17 mouse cellular contexts compared by ENCODE assay signal in genomic region chr6:98995681-98996080, GRCm38 (mm10).
"Had no signal": no experiment of that assay in that cellular context is flagged by ENCODE, and none has a peak within 500 bp of the region (broad histone marks: within the 10 kb centered on the region; RNA-seq: fewer than 3 reads in every experiment).

No protein-coding gene starts in this region.

- ATAC-seq: midbrain, embryonic 16.5 days had no signal

- H3K27ac ChIP-seq: neural tube, embryonic 15.5 days; stomach, embryonic 15.5 days; stomach, postnatal 0 days had no signal

- DNase-seq: lung, adult 18-20 months; lung, embryonic 14.5 days; lung, postnatal 10 days; lung, postnatal 4 days; midbrain, embryonic 14.5 days; right cerebral cortex, postnatal 14 days; thymus, adult 2 months; thymus, postnatal 25 days; thymus, postnatal 4 days had no signal

- H3K4me2 ChIP-seq: lung, embryonic 14.5 days; midbrain, embryonic 12.5 days; neural tube, embryonic 13.5 days; neural tube, embryonic 15.5 days; stomach, embryonic 15.5 days had no signal

- H3K27me3 ChIP-seq: midbrain, embryonic 12.5 days; neural tube, embryonic 13.5 days; neural tube, embryonic 15.5 days; stomach, embryonic 15.5 days had no signal

- H3K9me3 ChIP-seq: midbrain, embryonic 10.5 days; midbrain, embryonic 12.5 days; neural tube, embryonic 13.5 days; neural tube, embryonic 15.5 days; stomach, embryonic 15.5 days had no signal

- H3K9ac ChIP-seq: lung, embryonic 14.5 days; midbrain, embryonic 12.5 days; neural tube, embryonic 13.5 days; neural tube, embryonic 15.5 days; stomach, embryonic 15.5 days had no signal

- H3K4me3 ChIP-seq: midbrain, embryonic 10.5 days; midbrain, embryonic 12.5 days; myocyte; neural tube, embryonic 13.5 days; neural tube, embryonic 15.5 days; stomach, embryonic 15.5 days had no signal

- H3K36me3 ChIP-seq: midbrain, embryonic 12.5 days; neural tube, embryonic 13.5 days; neural tube, embryonic 15.5 days; stomach, embryonic 15.5 days had no signal
